In genomic region chr10:128096313-128096692, GRCm38 (mm10) we compare ENCODE assay signal across 8 mouse cellular contexts. TPM values are rescaled to one million over a fixed set of nuclear protein-coding genes. Genes with fewer than 3 reads are reported as not detected.
A peak's percentile ranks its signal among the peaks of the same experiment; 100 is the strongest.
DNase-seq lines count a peak whose midpoint lies in the region; ATAC-seq and TF ChIP-seq lines count a peak whose summit lies in the region.

No protein-coding gene starts in this region.

- no peak for DNase-seq in kidney, postnatal 0 days (ENCODE audit: low spot score)
- no peak for DNase-seq in kidney, postnatal 36 days
- no peak for DNase-seq in embryonic facial prominence, embryonic 11.5 days (ENCODE audit: low spot score)
- no peak for DNase-seq in hindbrain, postnatal 0 days (ENCODE audit: low spot score)
- no peak for DNase-seq in left cerebral cortex, postnatal 36 days (ENCODE audit: low spot score in 2 of 2)
- no peak for DNase-seq in layer of hippocampus, adult 9-11 months
- DNase-seq in B cell, adult 2 months, result no peak

- no peak for TF ChIP-seq CTCF in kidney, postnatal 0 days (IDR thresholded peaks at IDR 0.05; ENCODE audit: low read depth)
- no peak for TF ChIP-seq CTCF in hindbrain, postnatal 0 days (IDR thresholded peaks at IDR 0.05; ENCODE audit: low read depth)

- ATAC-seq in kidney, postnatal 0 days (replicated peaks; ENCODE audit: low FRiP score, low read depth), result no peak
- ATAC-seq in embryonic facial prominence, embryonic 11.5 days (replicated peaks; ENCODE audit: insufficient number of reproducible peaks, low FRiP score, low TSS enrichment, low read depth), result no peak
- ATAC-seq in hindbrain, postnatal 0 days, result no peak
- ATAC-seq in midbrain, embryonic 16.5 days, result no peak

- peak overlapping the region; percentile 81; the same call in 1 of the 2 replicates for H3K4me3 ChIP-seq in kidney, postnatal 0 days (replicated peaks; ENCODE audit: low read depth, low read length)
- peak overlapping the region; percentile 93 for H3K4me3 ChIP-seq in embryonic facial prominence, embryonic 11.5 days (ENCODE audit: low read depth, low read length)
- peak overlapping the region; percentile 100; the same call in 1 of the 2 replicates for H3K4me3 ChIP-seq in hindbrain, postnatal 0 days (ENCODE audit: low read length)
- peak overlapping the region; percentile 97; the same call in 1 of the 2 replicates for H3K4me3 ChIP-seq in midbrain, embryonic 16.5 days (ENCODE audit: low read depth, low read length)

- H3K36me3 ChIP-seq in kidney, postnatal 0 days (ENCODE audit: insufficient read depth, low read length), result 0 out of 2 replicates have a peak, but pooled peaks cover 3% of the 10 kb centered on the region
- H3K36me3 ChIP-seq in embryonic facial prominence, embryonic 11.5 days (replicated peaks; ENCODE audit: control insufficient read depth, insufficient read depth, low read depth, low read length), result no peaks in the 10 kb centered on the region
- H3K36me3 ChIP-seq in hindbrain, postnatal 0 days (ENCODE audit: insufficient read depth, low read length), result no peaks in the 10 kb centered on the region
- no peaks in the 10 kb centered on the region for H3K36me3 ChIP-seq in midbrain, embryonic 16.5 days (ENCODE audit: control insufficient read depth, insufficient read depth, low read length)

- 22% methylated on average over 4 of the region's 4 CpGs for WGBS in kidney, postnatal 0 days
- WGBS in embryonic facial prominence, embryonic 11.5 days, result 13% methylated on average over 4 of the region's 4 CpGs
- 23% methylated on average over 4 of the region's 4 CpGs for WGBS in hindbrain, postnatal 0 days
- WGBS in midbrain, embryonic 16.5 days, result 20% methylated on average over 4 of the region's 4 CpGs

- intact Hi-C loops in left cerebral cortex, postnatal 36 days (cut with DNase I), result loop anchor here (5.0 kb wide), 2 partner anchors 36 to 81 kb away; no protein-coding TSS in a partner anchor

- no peaks in the 10 kb centered on the region for H3K9me3 ChIP-seq in kidney, postnatal 0 days (replicated peaks; ENCODE audit: low read length)
- H3K9me3 ChIP-seq in embryonic facial prominence, embryonic 11.5 days (replicated peaks; ENCODE audit: control insufficient read depth, low read length), result no peaks in the 10 kb centered on the region
- no peaks in the 10 kb centered on the region for H3K9me3 ChIP-seq in hindbrain, postnatal 0 days (ENCODE audit: low read length)
- H3K9me3 ChIP-seq in midbrain, embryonic 16.5 days (replicated peaks; ENCODE audit: control insufficient read depth, low read length, poor library complexity, severe bottlenecking), result no peaks in the 10 kb centered on the region

- H3K27ac ChIP-seq in kidney, postnatal 0 days, result peak overlapping the region; percentile 88; the same call in 1 of the 2 replicates
- no peak overlapping the region; the same call in 1 of the 2 replicates for H3K27ac ChIP-seq in embryonic facial prominence, embryonic 11.5 days (replicated peaks; ENCODE audit: low read depth, low read length)
- H3K27ac ChIP-seq in hindbrain, postnatal 0 days, result no peak overlapping the region
- H3K27ac ChIP-seq in midbrain, embryonic 16.5 days (ENCODE audit: low read length), result no peak overlapping the region

- peaks cover 22% of the 10 kb centered on the region for H3K4me1 ChIP-seq in kidney, postnatal 0 days (replicated peaks; ENCODE audit: insufficient read depth, low read length)
- peaks cover 6% of the 10 kb centered on the region for H3K4me1 ChIP-seq in embryonic facial prominence, embryonic 11.5 days (ENCODE audit: control insufficient read depth, insufficient read depth, low read length)
- peaks cover 26% of the 10 kb centered on the region for H3K4me1 ChIP-seq in hindbrain, postnatal 0 days (ENCODE audit: insufficient read depth, low read length)
- peaks cover 36% of the 10 kb centered on the region for H3K4me1 ChIP-seq in midbrain, embryonic 16.5 days (ENCODE audit: control insufficient read depth, insufficient read depth, low read length)

- no peak overlapping the region for H3K9ac ChIP-seq in kidney, postnatal 0 days (ENCODE audit: low read depth, low read length)
- no peak overlapping the region; the same call in 1 of the 2 replicates for H3K9ac ChIP-seq in embryonic facial prominence, embryonic 11.5 days (replicated peaks; ENCODE audit: low read length)
- no peak overlapping the region for H3K9ac ChIP-seq in hindbrain, postnatal 0 days (replicated peaks; ENCODE audit: low read length)
- no peak overlapping the region for H3K9ac ChIP-seq in midbrain, embryonic 16.5 days (ENCODE audit: low read depth, low read length)

- 0 out of 2 replicates have a peak overlapping the region, but pooled peaks have one; percentile 80 for H3K4me2 ChIP-seq in kidney, postnatal 0 days (ENCODE audit: low read length)
- H3K4me2 ChIP-seq in embryonic facial prominence, embryonic 11.5 days (ENCODE audit: low read depth, low read length), result no peak overlapping the region
- no peak overlapping the region for H3K4me2 ChIP-seq in hindbrain, postnatal 0 days (ENCODE audit: low read depth, low read length)
- no peak overlapping the region for H3K4me2 ChIP-seq in midbrain, embryonic 16.5 days (ENCODE audit: low read length)

- no peaks in the 10 kb centered on the region for H3K27me3 ChIP-seq in kidney, postnatal 0 days (ENCODE audit: insufficient read depth, low read length)
- no peaks in the 10 kb centered on the region for H3K27me3 ChIP-seq in embryonic facial prominence, embryonic 11.5 days (ENCODE audit: control insufficient read depth, insufficient read depth, low read length)
- H3K27me3 ChIP-seq in hindbrain, postnatal 0 days (ENCODE audit: insufficient read depth, low read length), result no peaks in the 10 kb centered on the region
- H3K27me3 ChIP-seq in midbrain, embryonic 16.5 days (ENCODE audit: control insufficient read depth, insufficient read depth, low read depth, low read length), result no peaks in the 10 kb centered on the region

RNA-seq across cellular contexts. Expression of gene Baz2a, which starts 4.9 kb away (rescaled TPM):
- 9.8 and 11.3 TPM in 2 replicates for polyA plus RNA-seq in kidney, postnatal 0 days (2015; fragmentation: Nextera tagmentation; extraction: Ambion mirVana)
- polyA plus RNA-seq in embryonic facial prominence, embryonic 11.5 days (2014; fragmentation: Nextera tagmentation; extraction: Ambion mirVana), result 14.0 and 14.2 TPM in 2 replicates
- total RNA-seq in hindbrain, postnatal 0 days (2014; rRNA removed), result 14.3 and 15.0 TPM in 2 replicates
- polyA plus RNA-seq in hindbrain, postnatal 0 days (2015; fragmentation: Nextera tagmentation; extraction: Ambion mirVana), result 10.2 and 10.6 TPM in 2 replicates
- 7.4 and 8.5 TPM in 2 replicates for polyA plus RNA-seq in midbrain, embryonic 16.5 days (2015; fragmentation: Nextera tagmentation; extraction: Ambion mirVana)
- 10 to 100 TPM; 31.6 to 44.5 TPM for total RNA-seq in left cerebral cortex, postnatal 36 days (2021)

RNA-seq across cellular contexts. Expression of gene Atp5b, which starts 13.2 kb away (rescaled TPM):
- polyA plus RNA-seq in kidney, postnatal 0 days (2015; fragmentation: Nextera tagmentation; extraction: Ambion mirVana), result 3,631 and 3,848 TPM in 2 replicates
- polyA plus RNA-seq in embryonic facial prominence, embryonic 11.5 days (2014; fragmentation: Nextera tagmentation; extraction: Ambion mirVana), result 2,412 and 2,488 TPM in 2 replicates
- total RNA-seq in hindbrain, postnatal 0 days (2014; rRNA removed), result 6,623 and 6,768 TPM in 2 replicates
- polyA plus RNA-seq in hindbrain, postnatal 0 days (2015; fragmentation: Nextera tagmentation; extraction: Ambion mirVana), result 2,401 and 2,438 TPM in 2 replicates
- polyA plus RNA-seq in midbrain, embryonic 16.5 days (2015; fragmentation: Nextera tagmentation; extraction: Ambion mirVana), result 2,034 and 2,090 TPM in 2 replicates
- 1,000 to 10,000 TPM; 1,550 to 1,901 TPM for total RNA-seq in left cerebral cortex, postnatal 36 days (2021)

RNA-seq across cellular contexts. Expression of gene Ptges3, which starts 37.5 kb away (rescaled TPM):
- polyA plus RNA-seq in kidney, postnatal 0 days (2015; fragmentation: Nextera tagmentation; extraction: Ambion mirVana), result 467 and 468 TPM in 2 replicates
- polyA plus RNA-seq in embryonic facial prominence, embryonic 11.5 days (2014; fragmentation: Nextera tagmentation; extraction: Ambion mirVana), result 641 and 733 TPM in 2 replicates
- total RNA-seq in hindbrain, postnatal 0 days (2014; rRNA removed), result 81.6 and 87.7 TPM in 2 replicates
- 417 and 428 TPM in 2 replicates for polyA plus RNA-seq in hindbrain, postnatal 0 days (2015; fragmentation: Nextera tagmentation; extraction: Ambion mirVana)
- polyA plus RNA-seq in midbrain, embryonic 16.5 days (2015; fragmentation: Nextera tagmentation; extraction: Ambion mirVana), result 387 and 407 TPM in 2 replicates
- 100 to 1,000 TPM; 120 to 131 TPM for total RNA-seq in left cerebral cortex, postnatal 36 days (2021)
